Mouse (Mus musculus) brain, embryonic 14.5 days (tissue): ENCODE data around the gene Nmnat2.

Experiments used
- CTCF ChIP-seq: fragments of 200-500 bp; IDR thresholded peaks from 2 replicates; pipeline ENCODE4 v1.5.1; 2012; ENCODE audit warnings: inconsistent platforms, mild to moderate bottlenecking, moderate library complexity, borderline replicate concordance; ENCODE audit not compliant: insufficient read depth, insufficient read length; ENCODE audit errors: extremely low read depth
- POLR2A ChIP-seq: fragments of 200-500 bp; IDR thresholded peaks from 2 replicates; pipeline ENCODE4 v1.6.1; 2012; ENCODE audit warnings: mild to moderate bottlenecking, inconsistent platforms, borderline replicate concordance; ENCODE audit not compliant: poor library complexity, insufficient read depth, insufficient read length, severe bottlenecking; ENCODE audit errors: extremely low read depth

- TF ChIP-seq POLR2A: no peak
- peak; percentile 46; the same call in 1 of the 2 replicates for TF ChIP-seq CTCF
These were observed 93.5 kb downstream of the Nmnat2 start for GRCm38 (mm10) chr1:153048147-153048878.
